Mouse (Mus musculus) midbrain, embryonic 11.5 days (tissue): ENCODE measurements around the gene Tnni2. TPM values are rescaled to one million over a fixed set of nuclear protein-coding genes. Genes with fewer than 3 reads are reported as not detected.

ENCODE experiments used
- ATAC-seq: fragments of 200-750 bp; cut with Nextera tagmentation; 2 replicates; pipeline ENCODE4 v1.8.0; 2017; ENCODE audit warnings: moderate TSS enrichment, moderate library complexity; ENCODE audit not compliant: low FRiP score
- DNase-seq: peaks from one replicate; pipeline ENCODE4 v3.0.0; 2015; ENCODE audit warnings: low spot score; ENCODE audit errors: missing footprints
- H3K27ac ChIP-seq: fragments of 300-500 bp; sonication (generic); 2 replicates; pipeline ENCODE4 v1.5.1; 2014; ENCODE audit warnings: low read depth, low read length
- H3K27me3 ChIP-seq: fragments of 300-500 bp; sonication (generic); 2 replicates; pipeline ENCODE4 v1.6.1; 2014; ENCODE audit warnings: mild to moderate bottlenecking, low read length, moderate library complexity, mixed read lengths; ENCODE audit not compliant: control insufficient read depth, insufficient read depth
- H3K36me3 ChIP-seq: fragments of 300-500 bp; sonication (generic); 2 replicates; pipeline ENCODE4 v1.6.1; 2014; ENCODE audit warnings: mild to moderate bottlenecking, low read length, moderate library complexity, mixed read lengths; ENCODE audit not compliant: control insufficient read depth, insufficient read depth
- H3K4me1 ChIP-seq: fragments of 300-500 bp; sonication (generic); 2 replicates; pipeline ENCODE4 v1.6.1; 2014; ENCODE audit warnings: low read length; ENCODE audit not compliant: control insufficient read depth, insufficient read depth
- H3K4me2 ChIP-seq: fragments of 300-500 bp; sonication (generic); 2 replicates; pipeline ENCODE4 v1.6.1; 2014; ENCODE audit warnings: mild to moderate bottlenecking, moderate library complexity
- H3K4me3 ChIP-seq: fragments of 300-500 bp; sonication (generic); 2 replicates; pipeline ENCODE4 v1.5.1; 2014; ENCODE audit warnings: low read depth, low read length
- H3K9ac ChIP-seq: fragments of 300-500 bp; sonication (generic); 2 replicates; pipeline ENCODE4 v1.6.1; 2014; ENCODE audit warnings: low read length
- H3K9me3 ChIP-seq: fragments of 300-500 bp; sonication (generic); 2 replicates; pipeline ENCODE4 v1.6.1; 2016; ENCODE audit warnings: low read length; ENCODE audit not compliant: control insufficient read depth
- WGBS: fragments of 180-500 bp; shearing (Covaris S2); extraction: QIAGEN DNeasy Blood & Tissue Kit; methylation state at CpG from one replicate; pipeline ENCODE4 v1.1.7; 2014; 5-methylcytosine and 5-hydroxymethylcytosine counted together
- polyA plus RNA-seq: library from polyadenylated mRNA; unstranded; fragments of >200 nt; fragmentation: Nextera tagmentation; extraction: Ambion mirVana; gene quantifications from 2 replicates; pipeline ENCODE4 v1.2.1, GENCODE M21; 2014

Tnni2 gene
- polyA plus RNA-seq, 1 experiment from 2014 or later, result 0.96 TPM

DNA sequence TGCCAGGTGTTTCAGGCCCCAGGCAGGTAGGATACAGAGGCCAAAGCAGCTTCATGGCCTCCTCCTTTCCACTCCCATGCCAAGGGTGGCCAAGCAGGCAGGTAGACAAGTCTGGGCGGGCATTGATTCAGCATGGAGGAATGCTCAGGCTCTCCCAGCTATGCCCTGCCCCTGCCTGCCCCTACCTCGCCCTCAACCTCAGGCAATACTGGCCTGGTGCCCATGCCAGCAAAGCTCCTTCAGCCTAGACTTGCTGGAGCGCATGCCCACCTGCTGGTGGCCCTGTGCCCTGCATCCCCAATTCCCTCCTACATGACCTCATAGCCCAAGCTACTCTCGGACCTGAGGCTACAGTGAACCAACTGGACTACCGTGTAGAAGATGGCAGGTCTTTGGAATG, 4.3 kb upstream of the Tnni2 start:
- H3K4me2 ChIP-seq, result no peak overlapping the region
- no peak overlapping the region for H3K4me3 ChIP-seq
- H3K27ac ChIP-seq, result no peak overlapping the region
- H3K9me3 ChIP-seq, result no peaks in the 10 kb centered on the region
- no peak overlapping the region for H3K9ac ChIP-seq
- ATAC-seq (no peak), DNase-seq (no peak)
- H3K36me3 ChIP-seq, result no peaks in the 10 kb centered on the region
- 78% methylated on average over 5 of the region's 5 CpGs for WGBS
- H3K27me3 ChIP-seq, result no peaks in the 10 kb centered on the region
- H3K4me1 ChIP-seq, result no peaks in the 10 kb centered on the region

- 83% methylated on average over 14 of the region's 14 CpGs for WGBS
- H3K4me3 ChIP-seq, result no peak overlapping the region
- no peaks in the 10 kb centered on the region for H3K4me1 ChIP-seq
- no peaks in the 10 kb centered on the region for H3K9me3 ChIP-seq
- H3K27ac ChIP-seq, result no peak overlapping the region
- no peak for ATAC-seq
- H3K4me2 ChIP-seq, result no peak overlapping the region
- no peaks in the 10 kb centered on the region for H3K27me3 ChIP-seq
- H3K9ac ChIP-seq, result no peak overlapping the region
- H3K36me3 ChIP-seq, result no peaks in the 10 kb centered on the region
- DNase-seq, result no peak
Measured at GRCm38 (mm10) chr7:142439966-142440365, 1.6 kb upstream of the Tnni2 start.

- H3K27ac ChIP-seq, result no peak overlapping the region
- H3K4me3 ChIP-seq, result no peak overlapping the region
- 0 out of 2 replicates have a peak overlapping the region, but pooled peaks have one; percentile 12 for H3K9ac ChIP-seq
- H3K4me2 ChIP-seq, result no peak overlapping the region
- no peaks in the 10 kb centered on the region for H3K27me3 ChIP-seq
- 53% methylated on average over 5 of the region's 5 CpGs for WGBS
- ATAC-seq, result peak; percentile 66; the same call in 1 of the 2 replicates
- H3K4me1 ChIP-seq, result no peaks in the 10 kb centered on the region
- no peaks in the 10 kb centered on the region for H3K9me3 ChIP-seq
- no peaks in the 10 kb centered on the region for H3K36me3 ChIP-seq
- peak; percentile 87 for DNase-seq
Measured at GRCm38 (mm10) chr7:142440657-142441114, 922 bp upstream of the Tnni2 start.

DNA sequence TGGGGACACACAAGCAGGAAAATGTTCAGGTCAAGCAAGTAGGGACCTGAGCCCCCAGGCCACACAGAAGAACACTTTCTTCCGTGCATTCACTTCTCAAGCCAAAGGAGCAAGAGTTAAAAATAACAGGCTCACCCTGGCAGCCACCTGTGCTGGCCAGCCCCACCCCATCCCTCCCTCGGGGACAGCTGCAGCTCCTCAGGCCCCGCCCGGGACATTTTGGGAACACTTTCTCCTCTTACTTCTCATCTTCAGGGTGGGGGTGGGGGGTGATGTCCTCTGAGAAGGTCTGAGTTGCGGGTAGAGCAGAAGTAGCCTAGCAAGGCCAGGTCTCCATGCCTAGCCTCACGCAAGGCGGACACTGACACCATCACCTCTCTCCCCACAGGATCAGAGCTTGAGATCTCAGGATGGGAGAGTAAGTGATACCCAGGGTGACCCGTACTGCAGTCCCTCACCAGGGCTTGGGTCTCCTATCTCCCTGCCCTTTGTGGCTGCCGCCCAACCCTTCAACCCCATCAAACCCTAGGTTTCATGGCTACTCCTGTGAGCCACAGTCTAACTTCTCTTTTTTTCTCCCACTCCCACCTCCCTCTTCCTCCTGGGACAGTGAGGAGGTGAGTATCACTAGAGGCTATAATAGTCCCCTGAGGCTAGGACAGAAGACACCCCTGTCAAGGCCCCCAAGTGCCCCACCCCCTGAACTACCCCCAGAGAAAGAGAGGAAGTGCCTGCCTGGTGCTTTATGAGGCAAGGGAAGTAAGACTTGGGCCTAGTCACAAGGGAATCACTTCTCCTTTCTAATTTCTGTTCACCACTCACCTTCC, 686 bp downstream of the Tnni2 start:
- Histone ChIP-seq H3K27ac (no peak overlapping the region), H3K4me2 (no peak overlapping the region), H3K4me1 (no peaks in the 10 kb centered on the region), H3K4me3 (no peak overlapping the region), H3K9me3 (no peaks in the 10 kb centered on the region), H3K27me3 (no peaks in the 10 kb centered on the region), H3K9ac (no peak overlapping the region), H3K36me3 (no peaks in the 10 kb centered on the region)
- DNase-seq (no peak), ATAC-seq (no peak)
- WGBS, result 77% methylated on average over 9 of the region's 9 CpGs

DNA sequence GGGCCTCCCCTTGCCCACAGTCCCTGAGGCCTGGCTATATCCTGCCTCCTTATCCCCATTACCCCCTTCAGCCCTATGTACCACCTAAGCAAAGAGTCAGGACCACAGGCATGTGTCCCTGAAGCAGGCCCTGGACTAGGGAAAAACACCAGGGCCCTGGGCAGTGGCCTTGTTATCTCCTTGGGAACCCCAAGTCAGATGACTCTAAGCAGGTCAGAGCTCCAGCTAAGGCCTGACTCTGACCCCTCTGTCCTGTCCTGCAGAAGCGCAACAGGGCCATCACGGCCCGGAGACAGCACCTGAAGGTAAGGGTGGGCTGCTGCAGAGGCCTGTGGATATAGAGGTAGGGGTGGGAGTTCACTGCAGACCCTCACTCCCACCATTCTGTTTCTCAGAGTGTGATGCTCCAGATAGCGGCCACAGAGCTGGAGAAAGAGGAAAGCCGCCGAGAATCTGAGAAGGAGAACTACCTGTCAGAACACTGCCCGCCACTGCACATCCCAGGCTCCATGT, 1.4 kb downstream of the Tnni2 start:
- no peaks in the 10 kb centered on the region for H3K36me3 ChIP-seq
- H3K27me3 ChIP-seq, result no peaks in the 10 kb centered on the region
- H3K4me1 ChIP-seq, result no peaks in the 10 kb centered on the region
- 91% methylated on average over 7 of the region's 7 CpGs for WGBS
- no peak overlapping the region for H3K9ac ChIP-seq
- no peaks in the 10 kb centered on the region for H3K9me3 ChIP-seq
- H3K4me3 ChIP-seq, result no peak overlapping the region
- H3K4me2 ChIP-seq, result no peak overlapping the region
- H3K27ac ChIP-seq, result no peak overlapping the region
- DNase-seq (no peak), ATAC-seq (no peak)

DNA sequence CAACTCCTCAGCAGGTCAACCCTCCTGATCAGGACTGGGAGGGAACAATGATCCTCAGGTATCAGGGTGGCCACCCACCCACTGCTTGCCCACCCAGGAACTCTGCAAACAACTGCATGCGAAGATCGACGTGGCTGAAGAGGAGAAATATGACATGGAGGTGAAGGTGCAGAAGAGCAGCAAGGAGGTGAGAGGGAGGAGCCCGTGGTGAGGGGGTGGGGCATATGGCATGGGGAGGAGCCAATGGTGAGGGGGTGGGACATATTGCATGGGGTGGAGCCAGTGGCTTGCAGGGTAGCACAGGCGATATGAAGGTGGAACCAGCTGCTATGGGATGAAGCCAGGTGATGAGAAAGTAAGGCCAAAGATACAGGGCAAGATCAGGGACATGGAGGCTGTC, 1.9 kb downstream of the Tnni2 start:
- Histone ChIP-seq H3K4me3 (no peak overlapping the region), H3K9me3 (no peaks in the 10 kb centered on the region), H3K4me1 (no peaks in the 10 kb centered on the region), H3K9ac (no peak overlapping the region), H3K27me3 (no peaks in the 10 kb centered on the region), H3K27ac (no peak overlapping the region), H3K36me3 (no peaks in the 10 kb centered on the region), H3K4me2 (no peak overlapping the region)
- DNase-seq (no peak), ATAC-seq (no peak)
- WGBS, result 86% methylated on average over 5 of the region's 5 CpGs

GRCm38 (mm10) chr7:142444171-142444570, 2.6 kb downstream of the Tnni2 start:
- no peak for DNase-seq
- Histone ChIP-seq H3K4me3 (no peak overlapping the region), H3K9ac (no peak overlapping the region), H3K4me2 (no peak overlapping the region), H3K27me3 (no peaks in the 10 kb centered on the region), H3K36me3 (no peaks in the 10 kb centered on the region), H3K9me3 (no peaks in the 10 kb centered on the region), H3K4me1 (no peaks in the 10 kb centered on the region), H3K27ac (no peak overlapping the region)
- 88% methylated on average over 6 of the region's 6 CpGs for WGBS
- no peak for ATAC-seq

DNA sequence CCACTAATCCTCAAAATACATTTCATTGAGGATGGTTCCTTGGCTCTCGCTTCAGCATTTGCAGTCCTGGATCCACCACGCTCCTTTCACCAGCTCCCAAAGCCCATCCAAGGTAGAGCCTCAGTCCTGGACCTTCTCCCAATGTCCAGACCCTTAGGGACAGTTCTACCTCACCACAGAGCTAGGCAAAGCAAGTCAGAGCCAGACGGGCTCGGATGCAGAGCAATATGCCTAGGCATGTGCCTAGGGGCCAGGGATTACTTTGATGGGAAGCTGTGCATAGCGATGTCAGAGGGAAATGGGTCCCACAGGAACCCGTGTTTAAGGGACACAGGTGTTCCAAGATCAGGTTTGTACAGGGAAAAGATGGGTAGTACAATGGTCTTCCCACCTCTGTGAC, 3.7 kb downstream of the Tnni2 start:
- no peak for ATAC-seq
- Histone ChIP-seq H3K27ac (no peak overlapping the region), H3K4me1 (no peaks in the 10 kb centered on the region), H3K4me2 (no peak overlapping the region), H3K9ac (no peak overlapping the region), H3K4me3 (no peak overlapping the region), H3K36me3 (no peaks in the 10 kb centered on the region), H3K27me3 (no peaks in the 10 kb centered on the region), H3K9me3 (no peaks in the 10 kb centered on the region)
- no peak for DNase-seq
- WGBS, result 91% methylated on average over 6 of the region's 6 CpGs

- Histone ChIP-seq H3K4me3 (no peak overlapping the region), H3K27me3 (no peaks in the 10 kb centered on the region), H3K4me2 (no peak overlapping the region), H3K9me3 (no peaks in the 10 kb centered on the region), H3K9ac (no peak overlapping the region), H3K36me3 (no peaks in the 10 kb centered on the region), H3K4me1 (no peaks in the 10 kb centered on the region), H3K27ac (no peak overlapping the region)
- 93% methylated on average over 4 of the region's 4 CpGs for WGBS
- DNase-seq, result no peak
- ATAC-seq, result no peak
Measured at GRCm38 (mm10) chr7:142446264-142446663, 4.7 kb downstream of the Tnni2 start.
